Mouse (Mus musculus): ENCODE data around the gene Tmc7. TPM values are rescaled to one million over a fixed set of nuclear protein-coding genes. Genes with fewer than 3 reads are reported as not detected.

The Tmc7 gene
- polyA plus RNA-seq, 1 experiment: 1.5 TPM

GRCm38 (mm10) chr7:118593567-118594407 is 9.3 kb upstream of the Tmc7 start:
- WGBS: 24% methylated on average over 9 of the region's 9 CpGs

DNA sequence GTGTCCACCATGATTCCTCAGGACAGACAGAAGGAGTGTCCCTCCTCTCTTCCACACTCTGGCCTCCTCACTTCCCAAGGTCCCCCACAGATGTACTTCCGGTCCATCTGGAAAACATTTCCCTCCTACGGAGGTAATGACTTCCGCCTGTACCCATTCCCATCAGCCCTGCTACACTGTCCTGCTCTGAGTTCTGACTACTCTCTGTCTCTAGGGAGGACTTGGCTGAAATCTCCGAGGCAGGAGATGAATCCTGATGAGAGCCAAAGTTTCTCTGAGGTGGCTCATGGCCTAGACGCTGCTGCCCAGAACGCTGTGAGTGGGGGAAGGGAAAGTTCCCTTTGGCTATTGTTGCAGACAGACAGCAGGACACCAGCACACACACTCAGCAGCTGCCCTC is 7.6 kb upstream of the Tmc7 start:
- Histone ChIP-seq H3K4me3 (replicated peaks; ENCODE audit: extremely low read depth, low read depth, low read length) (no peak overlapping the region), H3K4me1 (ENCODE audit: control insufficient read depth, insufficient read depth, low read length) (no peaks in the 10 kb centered on the region)
- no peak for DNase-seq
- TF ChIP-seq POLR2A (IDR thresholded peaks at IDR 0.05; ENCODE audit: borderline replicate concordance, extremely low read depth, low read depth, low read length) (no peak), CTCF (IDR thresholded peaks at IDR 0.05; ENCODE audit: insufficient read depth, low read length) (no peak)
- WGBS: 43% methylated on average over 6 of the region's 6 CpGs

More at GRCm38 (mm10) chr7:118593567-118594407, 9.3 kb upstream of the Tmc7 start:
- TF ChIP-seq CTCF (IDR thresholded peaks at IDR 0.05; ENCODE audit: insufficient read depth, low read length): no peak
- TF ChIP-seq POLR2A (IDR thresholded peaks at IDR 0.05; ENCODE audit: borderline replicate concordance, extremely low read depth, low read depth, low read length): no peak
- no peaks in the 10 kb centered on the region for H3K4me1 ChIP-seq (ENCODE audit: control insufficient read depth, insufficient read depth, low read length)
- DNase-seq: peak; percentile 31
- H3K4me3 ChIP-seq (replicated peaks; ENCODE audit: extremely low read depth, low read depth, low read length): no peak overlapping the region

GRCm38 (mm10) chr7:118590726-118591305 is 6.3 kb upstream of the Tmc7 start:
- Histone ChIP-seq H3K4me3 (replicated peaks; ENCODE audit: extremely low read depth, low read depth, low read length) (no peak overlapping the region), H3K4me1 (ENCODE audit: control insufficient read depth, insufficient read depth, low read length) (no peaks in the 10 kb centered on the region)
- 78% methylated on average over 5 of the region's 5 CpGs for WGBS
- TF ChIP-seq CTCF (IDR thresholded peaks at IDR 0.05; ENCODE audit: insufficient read depth, low read length) (no peak), POLR2A (IDR thresholded peaks at IDR 0.05; ENCODE audit: borderline replicate concordance, extremely low read depth, low read depth, low read length) (no peak)
- DNase-seq: no peak

GRCm38 (mm10) chr7:118585856-118586255 is 1.3 kb upstream of the Tmc7 start:
- no peak overlapping the region for H3K4me3 ChIP-seq (replicated peaks; ENCODE audit: extremely low read depth, low read depth, low read length)
- no peak for TF ChIP-seq CTCF (IDR thresholded peaks at IDR 0.05; ENCODE audit: insufficient read depth, low read length)
- no peak for TF ChIP-seq POLR2A (IDR thresholded peaks at IDR 0.05; ENCODE audit: borderline replicate concordance, extremely low read depth, low read depth, low read length)
- WGBS: 61% methylated on average over 6 of the region's 6 CpGs
- no peak for DNase-seq
- no peaks in the 10 kb centered on the region for H3K4me1 ChIP-seq (ENCODE audit: control insufficient read depth, insufficient read depth, low read length)

DNA sequence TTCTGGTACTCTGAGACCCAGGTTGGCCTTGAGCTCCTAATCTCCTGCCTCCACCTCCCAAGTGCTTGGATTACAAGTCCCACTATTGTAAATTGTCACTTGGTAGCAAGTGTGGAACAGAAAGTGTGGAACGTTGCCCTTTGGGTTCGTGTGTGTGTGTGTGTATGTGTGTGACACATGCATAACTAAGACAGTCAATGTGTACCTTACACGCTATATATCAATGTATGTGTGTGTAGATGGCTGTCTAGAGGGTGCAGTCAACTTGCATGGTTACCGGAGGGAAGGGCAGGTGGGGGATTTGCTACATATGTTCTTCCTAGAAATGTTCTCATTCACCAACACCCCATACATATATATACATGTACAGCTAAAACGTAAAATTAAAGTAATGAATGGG is 390 bp upstream of the Tmc7 start:
- no peak for DNase-seq
- 57% methylated on average over 5 of the region's 5 CpGs for WGBS
- no peak overlapping the region for H3K4me3 ChIP-seq (replicated peaks; ENCODE audit: extremely low read depth, low read depth, low read length)

DNA sequence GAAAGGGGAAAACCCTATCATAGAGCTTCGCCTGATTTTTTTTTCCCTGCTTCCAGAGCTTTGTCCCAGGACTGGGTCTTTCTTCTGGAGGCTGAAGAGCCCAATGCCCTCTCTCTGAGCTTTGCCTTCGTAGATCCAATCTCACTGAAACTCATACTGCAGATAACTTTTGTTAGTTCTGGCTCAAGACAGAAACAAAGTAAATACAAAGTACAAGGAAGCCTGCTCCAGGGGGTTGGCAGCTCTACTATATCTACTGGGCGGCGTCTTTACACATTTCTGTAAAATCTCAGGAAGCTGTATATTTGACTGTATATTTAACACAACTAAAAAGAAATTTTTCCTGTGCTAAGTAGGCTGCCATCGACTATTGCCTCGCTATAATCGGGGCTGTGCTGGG is 715 bp downstream of the Tmc7 start:
- no peaks in the 10 kb centered on the region for H3K4me1 ChIP-seq (ENCODE audit: control insufficient read depth, insufficient read depth, low read length)
- WGBS: 22% methylated on average over 7 of the region's 7 CpGs
- peak overlapping the region; percentile 56 for H3K4me3 ChIP-seq (replicated peaks; ENCODE audit: extremely low read depth, low read depth, low read length)
- DNase-seq: no peak
- TF ChIP-seq POLR2A (IDR thresholded peaks at IDR 0.05; ENCODE audit: borderline replicate concordance, extremely low read depth, low read depth, low read length) (no peak), CTCF (IDR thresholded peaks at IDR 0.05; ENCODE audit: insufficient read depth, low read length) (no peak)

More for the DNA sequence above, 390 bp upstream of the Tmc7 start:
- TF ChIP-seq CTCF (IDR thresholded peaks at IDR 0.05; ENCODE audit: insufficient read depth, low read length) (no peak), POLR2A (IDR thresholded peaks at IDR 0.05; ENCODE audit: borderline replicate concordance, extremely low read depth, low read depth, low read length) (no peak)
- no peaks in the 10 kb centered on the region for H3K4me1 ChIP-seq (ENCODE audit: control insufficient read depth, insufficient read depth, low read length)

- TF ChIP-seq POLR2A (IDR thresholded peaks at IDR 0.05; ENCODE audit: borderline replicate concordance, extremely low read depth, low read depth, low read length): no peak
- no peak for TF ChIP-seq CTCF (IDR thresholded peaks at IDR 0.05; ENCODE audit: insufficient read depth, low read length)
- H3K4me1 ChIP-seq (ENCODE audit: control insufficient read depth, insufficient read depth, low read length): no peaks in the 10 kb centered on the region
- 74% methylated on average over 2 of the region's 2 CpGs for WGBS
- DNase-seq: no peak
- no peak overlapping the region for H3K4me3 ChIP-seq (replicated peaks; ENCODE audit: extremely low read depth, low read depth, low read length)
Observed at GRCm38 (mm10) chr7:118579938-118580337, 4.6 kb downstream of the Tmc7 start.

DNA sequence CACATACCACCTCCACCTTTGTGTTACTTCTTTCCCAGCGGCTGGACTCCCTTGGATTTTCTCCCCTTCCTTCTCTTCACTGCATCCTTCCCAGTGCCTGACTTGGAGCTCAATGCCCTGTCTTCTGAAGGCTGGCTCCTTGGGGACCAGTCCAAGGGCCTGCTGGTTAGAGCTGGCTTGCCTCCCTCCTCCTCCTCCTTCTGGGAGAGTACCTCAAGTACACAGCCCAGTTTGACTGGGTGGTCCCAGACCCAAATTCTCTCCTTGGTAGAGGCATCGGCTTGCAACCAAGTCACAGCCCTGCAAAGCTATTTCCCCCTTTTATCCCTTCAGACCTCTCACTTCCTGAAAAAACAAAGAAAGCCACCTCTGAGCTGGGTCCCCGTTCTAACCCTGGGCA is 6.3 kb downstream of the Tmc7 start:
- no peaks in the 10 kb centered on the region for H3K4me1 ChIP-seq (ENCODE audit: control insufficient read depth, insufficient read depth, low read length)
- DNase-seq: no peak
- WGBS: 50% methylated on average over 3 of the region's 3 CpGs
- H3K4me3 ChIP-seq (replicated peaks; ENCODE audit: extremely low read depth, low read depth, low read length): no peak overlapping the region
- TF ChIP-seq CTCF (IDR thresholded peaks at IDR 0.05; ENCODE audit: insufficient read depth, low read length) (no peak), POLR2A (IDR thresholded peaks at IDR 0.05; ENCODE audit: borderline replicate concordance, extremely low read depth, low read depth, low read length) (no peak)

DNA sequence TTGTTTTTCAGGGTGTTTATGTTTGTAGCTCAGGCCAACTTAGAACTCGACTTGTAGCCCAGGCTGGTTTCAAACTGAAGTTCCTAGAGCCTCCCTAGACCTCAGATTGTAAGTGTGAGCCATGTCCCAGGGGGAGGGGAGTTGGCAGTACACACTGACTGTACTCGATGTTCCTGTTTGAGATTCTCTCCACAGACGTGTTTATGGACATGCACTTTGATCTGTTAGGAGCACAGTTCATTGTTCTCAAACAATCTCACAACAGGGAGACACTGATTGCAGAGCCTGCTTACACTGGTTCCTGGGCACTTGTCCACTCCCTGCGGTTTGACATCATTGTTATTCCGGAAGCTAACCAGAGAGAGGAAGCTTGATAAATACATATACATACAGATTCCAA is 12.5 kb downstream of the Tmc7 start:
- 40% methylated on average over 5 of the region's 5 CpGs for WGBS
- H3K4me3 ChIP-seq (replicated peaks; ENCODE audit: extremely low read depth, low read depth, low read length): no peak overlapping the region
- no peak for DNase-seq
- H3K4me1 ChIP-seq (ENCODE audit: control insufficient read depth, insufficient read depth, low read length): no peaks in the 10 kb centered on the region
- no peak for TF ChIP-seq CTCF (IDR thresholded peaks at IDR 0.05; ENCODE audit: insufficient read depth, low read length)
- no peak for TF ChIP-seq POLR2A (IDR thresholded peaks at IDR 0.05; ENCODE audit: borderline replicate concordance, extremely low read depth, low read depth, low read length)

GRCm38 (mm10) chr7:118571350-118571749 is 13.2 kb downstream of the Tmc7 start:
- Histone ChIP-seq H3K4me3 (replicated peaks; ENCODE audit: extremely low read depth, low read depth, low read length) (no peak overlapping the region), H3K4me1 (ENCODE audit: control insufficient read depth, insufficient read depth, low read length) (no peaks in the 10 kb centered on the region)
- no peak for DNase-seq
- WGBS: 62% methylated on average over 5 of the region's 5 CpGs
- TF ChIP-seq CTCF (IDR thresholded peaks at IDR 0.05; ENCODE audit: insufficient read depth, low read length): no peak
- TF ChIP-seq POLR2A (IDR thresholded peaks at IDR 0.05; ENCODE audit: borderline replicate concordance, extremely low read depth, low read depth, low read length): no peak
